Mouse (Mus musculus) midbrain, embryonic 16.5 days (tissue): Measurements from ENCODE around the gene Shank2. TPM values are rescaled to one million over a fixed set of nuclear protein-coding genes. Genes with fewer than 3 reads are reported as not detected.

Experiments
- ATAC-seq: fragments of 200-750 bp; cut with Nextera tagmentation; 2 replicates; pipeline ENCODE4 v1.8.0; 2017; ENCODE audit warnings: moderate TSS enrichment
- H3K27ac ChIP-seq: fragments of 300-500 bp; sonication (generic); 2 replicates; pipeline ENCODE4 v1.5.1; 2014; ENCODE audit warnings: mild to moderate bottlenecking, low read length, mixed read lengths
- H3K27me3 ChIP-seq: fragments of 300-500 bp; sonication (generic); 2 replicates; pipeline ENCODE4 v1.6.1; 2014; ENCODE audit warnings: low read depth, low read length, mixed read lengths; ENCODE audit not compliant: control insufficient read depth, insufficient read depth
- H3K36me3 ChIP-seq: fragments of 300-500 bp; sonication (generic); 2 replicates; pipeline ENCODE4 v1.6.1; 2014; ENCODE audit warnings: mild to moderate bottlenecking, low read length, moderate library complexity, mixed read lengths; ENCODE audit not compliant: control insufficient read depth, insufficient read depth
- H3K4me1 ChIP-seq: fragments of 300-500 bp; sonication (generic); 2 replicates; pipeline ENCODE4 v1.6.1; 2014; ENCODE audit warnings: mild to moderate bottlenecking, low read length, mixed read lengths; ENCODE audit not compliant: control insufficient read depth, insufficient read depth
- H3K4me2 ChIP-seq: fragments of 300-500 bp; sonication (generic); 2 replicates; pipeline ENCODE4 v1.6.1; 2014; ENCODE audit warnings: mild to moderate bottlenecking, low read length, mixed read lengths
- H3K4me3 ChIP-seq: fragments of 300-500 bp; sonication (generic); 2 replicates; pipeline ENCODE4 v1.5.1; 2014; ENCODE audit warnings: low read depth, mild to moderate bottlenecking, low read length, moderate library complexity, mixed read lengths
- H3K9ac ChIP-seq: fragments of 300-500 bp; sonication (generic); 2 replicates; pipeline ENCODE4 v1.6.1; 2014; ENCODE audit warnings: low read depth, low read length, mixed read lengths
- H3K9me3 ChIP-seq: fragments of 300-500 bp; sonication (generic); replicated peaks from 2 replicates; pipeline ENCODE4 v1.6.1; 2014; ENCODE audit warnings: mild to moderate bottlenecking, low read length, mixed read lengths; ENCODE audit not compliant: control insufficient read depth, poor library complexity, severe bottlenecking
- WGBS: fragments of 180-500 bp; shearing (Covaris S2); extraction: QIAGEN DNeasy Blood & Tissue Kit; methylation state at CpG from one replicate; pipeline ENCODE4 v1.1.7; 2014; 5-methylcytosine and 5-hydroxymethylcytosine counted together
- polyA plus RNA-seq: library from polyadenylated mRNA; unstranded; fragments of >200 nt; fragmentation: Nextera tagmentation; extraction: Ambion mirVana; gene quantifications from 2 replicates; pipeline ENCODE4 v1.2.1, GENCODE M21; 2015

Shank2 gene
- polyA plus RNA-seq, 1 experiment from 2014 or later, result 10.5 TPM

- H3K9ac ChIP-seq, result no peak overlapping the region
- no peaks in the 10 kb centered on the region for H3K4me1 ChIP-seq
- no peak for ATAC-seq
- H3K4me2 ChIP-seq, result no peak overlapping the region
- no peak overlapping the region for H3K4me3 ChIP-seq
- no peaks in the 10 kb centered on the region for H3K9me3 ChIP-seq
- no peak overlapping the region for H3K27ac ChIP-seq
- no peaks in the 10 kb centered on the region for H3K27me3 ChIP-seq
- H3K36me3 ChIP-seq, result no peaks in the 10 kb centered on the region
- 88% methylated on average over 6 of the region's 6 CpGs for WGBS
Observed at GRCm38 (mm10) chr7:144340376-144340775, 338.6 kb downstream of the Shank2 start.

- Histone ChIP-seq H3K4me3 (no peak overlapping the region), H3K36me3 (peaks cover under 1% of the 10 kb centered on the region; the same call in 1 of the 2 replicates), H3K4me2 (no peak overlapping the region), H3K9me3 (no peaks in the 10 kb centered on the region; the same call in 1 of the 2 replicates), H3K27me3 (no peaks in the 10 kb centered on the region), H3K27ac (no peak overlapping the region), H3K9ac (no peak overlapping the region), H3K4me1 (peaks cover 5% of the 10 kb centered on the region)
- ATAC-seq, result no peak
- 74% methylated on average over 2 of the region's 2 CpGs for WGBS
Observed at GRCm38 (mm10) chr7:144366133-144366532, 364.4 kb downstream of the Shank2 start.

GRCm38 (mm10) chr7:144373059-144373458, 371.3 kb downstream of the Shank2 start:
- Histone ChIP-seq H3K36me3 (peaks cover 4% of the 10 kb centered on the region; the same call in 1 of the 2 replicates), H3K4me2 (no peak overlapping the region), H3K9ac (no peak overlapping the region), H3K9me3 (peaks cover 4% of the 10 kb centered on the region), H3K4me3 (no peak overlapping the region), H3K27me3 (no peaks in the 10 kb centered on the region), H3K4me1 (peaks cover 3% of the 10 kb centered on the region), H3K27ac (no peak overlapping the region)
- ATAC-seq, result no peak
- WGBS, result 80% methylated on average over 8 of the region's 8 CpGs

GRCm38 (mm10) chr7:144375483-144375882, 373.8 kb downstream of the Shank2 start:
- no peak for ATAC-seq
- Histone ChIP-seq H3K4me2 (no peak overlapping the region), H3K36me3 (peaks cover 4% of the 10 kb centered on the region; the same call in 1 of the 2 replicates), H3K27ac (no peak overlapping the region), H3K4me1 (peaks cover 7% of the 10 kb centered on the region; the same call in 1 of the 2 replicates), H3K9me3 (peaks cover 4% of the 10 kb centered on the region), H3K27me3 (no peaks in the 10 kb centered on the region), H3K4me3 (no peak overlapping the region), H3K9ac (no peak overlapping the region)
- 87% methylated on average over 2 of the region's 2 CpGs for WGBS

GRCm38 (mm10) chr7:144378254-144378653, 376.5 kb downstream of the Shank2 start:
- no peak overlapping the region for H3K27ac ChIP-seq
- ATAC-seq, result no peak
- peaks cover 7% of the 10 kb centered on the region; the same call in 1 of the 2 replicates for H3K4me1 ChIP-seq
- 86% methylated on average over 4 of the region's 4 CpGs for WGBS
- H3K27me3 ChIP-seq, result no peaks in the 10 kb centered on the region
- H3K36me3 ChIP-seq, result no peaks in the 10 kb centered on the region
- no peaks in the 10 kb centered on the region for H3K9me3 ChIP-seq
- H3K4me2 ChIP-seq, result no peak overlapping the region
- H3K9ac ChIP-seq, result no peak overlapping the region
- H3K4me3 ChIP-seq, result no peak overlapping the region

- no peak for ATAC-seq
- H3K9ac ChIP-seq, result no peak overlapping the region
- H3K4me2 ChIP-seq, result no peak overlapping the region
- H3K4me1 ChIP-seq, result peaks cover 7% of the 10 kb centered on the region; the same call in 1 of the 2 replicates
- WGBS, result 27% methylated on average over 6 of the region's 6 CpGs
- no peak overlapping the region for H3K4me3 ChIP-seq
- H3K36me3 ChIP-seq, result no peaks in the 10 kb centered on the region
- no peak overlapping the region for H3K27ac ChIP-seq
- H3K9me3 ChIP-seq, result no peaks in the 10 kb centered on the region
- H3K27me3 ChIP-seq, result no peaks in the 10 kb centered on the region
Observed at GRCm38 (mm10) chr7:144379243-144379884, 377.6 kb downstream of the Shank2 start.

GRCm38 (mm10) chr7:144381588-144381987, 379.9 kb downstream of the Shank2 start:
- Histone ChIP-seq H3K4me3 (no peak overlapping the region), H3K9me3 (no peaks in the 10 kb centered on the region), H3K9ac (no peak overlapping the region), H3K4me2 (no peak overlapping the region), H3K27ac (no peak overlapping the region), H3K36me3 (no peaks in the 10 kb centered on the region), H3K4me1 (peaks cover 7% of the 10 kb centered on the region; the same call in 1 of the 2 replicates), H3K27me3 (no peaks in the 10 kb centered on the region)
- no peak for ATAC-seq
- 74% methylated on average over 10 of the region's 10 CpGs for WGBS

- ATAC-seq, result no peak
Observed at GRCm38 (mm10) chr7:144387537-144387936, 385.8 kb downstream of the Shank2 start.

GRCm38 (mm10) chr7:144389704-144390103, 388.0 kb downstream of the Shank2 start:
- no peak overlapping the region for H3K4me3 ChIP-seq
- H3K4me1 ChIP-seq, result no peaks in the 10 kb centered on the region
- whole genome bisulfite sequencing, result 90% methylated on average over 2 of the region's 2 CpGs
- ATAC-seq, result no peak
- H3K9ac ChIP-seq, result no peak overlapping the region
- H3K27ac ChIP-seq, result no peak overlapping the region
- no peaks in the 10 kb centered on the region for H3K9me3 ChIP-seq
- H3K4me2 ChIP-seq, result no peak overlapping the region
- H3K36me3 ChIP-seq, result no peaks in the 10 kb centered on the region
- no peaks in the 10 kb centered on the region for H3K27me3 ChIP-seq

More at GRCm38 (mm10) chr7:144387537-144387936, 385.8 kb downstream of the Shank2 start:
- H3K27ac ChIP-seq, result no peak overlapping the region
- H3K9me3 ChIP-seq, result no peaks in the 10 kb centered on the region
- no peak overlapping the region for H3K4me2 ChIP-seq
- WGBS, result 92% methylated on average over 6 of the region's 6 CpGs
- no peak overlapping the region for H3K9ac ChIP-seq
- H3K36me3 ChIP-seq, result no peaks in the 10 kb centered on the region
- no peaks in the 10 kb centered on the region for H3K4me1 ChIP-seq
- H3K27me3 ChIP-seq, result no peaks in the 10 kb centered on the region
- no peak overlapping the region for H3K4me3 ChIP-seq
